23 mouse cellular contexts compared by ENCODE assay signal in genomic region chr4:63346659-63347058, GRCm38 (mm10). TPM values are rescaled to one million over a fixed set of nuclear protein-coding genes. Genes with fewer than 3 reads are reported as not detected.
"Had no signal": no experiment of that assay in that cellular context is flagged by ENCODE, and none has a peak within 500 bp of the region (broad histone marks: within the 10 kb centered on the region; RNA-seq: fewer than 3 reads in every experiment).

No protein-coding gene starts in this region.

- DNase-seq: lung, adult 2 months; lung, postnatal 14 days; lung, postnatal 36 days; right cerebral cortex, postnatal 14 days; thymus, adult 2 months; thymus, postnatal 25 days; thymus, postnatal 4 days had no signal

- H3K27ac ChIP-seq: lung, embryonic 15.5 days; macrophage; midbrain, embryonic 13.5 days; midbrain, embryonic 15.5 days; neural tube, embryonic 12.5 days; stomach, embryonic 15.5 days; stomach, postnatal 0 days had no signal

- H3K9ac ChIP-seq: lung, embryonic 15.5 days; midbrain, embryonic 13.5 days; midbrain, embryonic 15.5 days; neural tube, embryonic 12.5 days; stomach, embryonic 15.5 days had no signal

- H3K4me1 ChIP-seq: lung, embryonic 15.5 days; midbrain, embryonic 13.5 days; midbrain, embryonic 15.5 days; neural tube, embryonic 12.5 days; stomach, embryonic 15.5 days had no signal

- H3K27me3 ChIP-seq: lung, embryonic 15.5 days; midbrain, embryonic 13.5 days; midbrain, embryonic 15.5 days; neural tube, embryonic 12.5 days; stomach, embryonic 15.5 days had no signal

- H3K4me3 ChIP-seq: lung, embryonic 15.5 days; megakaryocyte, embryonic 14.5 days; midbrain, embryonic 13.5 days; midbrain, embryonic 15.5 days; neural tube, embryonic 12.5 days; stomach, embryonic 15.5 days had no signal

- H3K36me3 ChIP-seq: lung, embryonic 15.5 days; midbrain, embryonic 13.5 days; midbrain, embryonic 15.5 days; neural tube, embryonic 12.5 days; stomach, embryonic 15.5 days had no signal

RNA-seq across cellular contexts. Expression of gene Orm1, which starts 2.3 kb away (rescaled TPM):
- total RNA-seq: midbrain, postnatal 0 days; monocyte, adult 5-6 weeks; neutrophil, adult 5-6 weeks had no signal
- polyA plus RNA-seq: lung, embryonic 15.5 days; midbrain, embryonic 11.5 days; midbrain, embryonic 13.5 days; midbrain, embryonic 15.5 days; midbrain, postnatal 0 days; neural tube, embryonic 12.5 days; neural tube, embryonic 14.5 days; testis, adult 2 months had no signal

RNA-seq across cellular contexts. Expression of gene Orm3, which starts 9.3 kb away (rescaled TPM):
- total RNA-seq: megakaryocyte progenitor cell, adult 5-6 weeks; midbrain, postnatal 0 days; monocyte, adult 5-6 weeks; neutrophil, adult 5-6 weeks had no signal
- polyA plus RNA-seq: lung, embryonic 15.5 days; macrophage; midbrain, embryonic 11.5 days; midbrain, embryonic 13.5 days; midbrain, embryonic 15.5 days; midbrain, postnatal 0 days; neural tube, embryonic 12.5 days; neural tube, embryonic 14.5 days; spleen, adult 2 months; stomach, embryonic 15.5 days; stomach, postnatal 0 days; testis, adult 2 months had no signal

RNA-seq across cellular contexts. Expression of gene Orm2, which starts 15.6 kb away (rescaled TPM):
- total RNA-seq: megakaryocyte progenitor cell, adult 5-6 weeks; midbrain, postnatal 0 days; monocyte, adult 5-6 weeks; neutrophil, adult 5-6 weeks had no signal
- polyA plus RNA-seq: lung, embryonic 15.5 days; macrophage; midbrain, embryonic 11.5 days; midbrain, embryonic 13.5 days; midbrain, embryonic 15.5 days; midbrain, postnatal 0 days; neural tube, embryonic 12.5 days; neural tube, embryonic 14.5 days; spleen, adult 2 months; stomach, embryonic 15.5 days; stomach, postnatal 0 days; testis, adult 2 months had no signal
